In genomic region chr1:184727401-184728265, GRCm38 (mm10) we compare ENCODE assay signal across 8 mouse cellular contexts. TPM values are rescaled to one million over a fixed set of nuclear protein-coding genes. Genes with fewer than 3 reads are reported as not detected.
A peak's percentile ranks its signal among the peaks of the same experiment; 100 is the strongest.
DNase-seq lines count a peak whose midpoint lies in the region; ATAC-seq and TF ChIP-seq lines count a peak whose summit lies in the region.

No protein-coding gene starts in this region.

- DNase-seq in heart, adult 8-10 months (ENCODE audit: low spot score) = no peak
- peak; percentile 52 for DNase-seq in ZHBTc4 (ENCODE audit: low read depth, low spot score)
- DNase-seq in thymus, adult 2 months = no peak
- no peak for DNase-seq in urinary bladder, postnatal 10 days (ENCODE audit: low spot score)

- TF ChIP-seq CTCF in thymus, adult 2 months (IDR thresholded peaks at IDR 0.05; ENCODE audit: borderline replicate concordance, control insufficient read depth, extremely low read depth, insufficient read depth, low read length, poor library complexity) = no peak

- no peaks in the 10 kb centered on the region; the same call in 1 of the 2 replicates for H3K4me1 ChIP-seq in heart, embryonic 11.5 days (ENCODE audit: control insufficient read depth, insufficient read depth, low read length)
- peaks cover 22% of the 10 kb centered on the region for H3K4me1 ChIP-seq in forebrain, embryonic 12.5 days
- peaks cover 47% of the 10 kb centered on the region for H3K4me1 ChIP-seq in limb, embryonic 13.5 days
- H3K4me1 ChIP-seq in neural tube, embryonic 14.5 days (ENCODE audit: control insufficient read depth, insufficient read depth, low read length) = 0 out of 2 replicates have a peak, but pooled peaks cover 9% of the 10 kb centered on the region
- peaks cover 7% of the 10 kb centered on the region; the same call in 1 of the 2 replicates for H3K4me1 ChIP-seq in thymus, adult 2 months (replicated peaks; ENCODE audit: control insufficient read depth, insufficient read depth, low read length)

- no peak overlapping the region for H3K9ac ChIP-seq in heart, embryonic 11.5 days (ENCODE audit: low read depth, low read length)
- H3K9ac ChIP-seq in forebrain, embryonic 12.5 days = 0 out of 2 replicates have a peak overlapping the region, but pooled peaks have one; percentile 41
- H3K9ac ChIP-seq in limb, embryonic 13.5 days = peak overlapping the region; percentile 64
- H3K9ac ChIP-seq in neural tube, embryonic 14.5 days (replicated peaks; ENCODE audit: low read depth, low read length) = peak overlapping the region; percentile 39; the same call in 1 of the 2 replicates

- H3K36me3 ChIP-seq in heart, embryonic 11.5 days (ENCODE audit: control insufficient read depth, insufficient read depth, low read length) = no peaks in the 10 kb centered on the region
- H3K36me3 ChIP-seq in forebrain, embryonic 12.5 days (replicated peaks) = no peaks in the 10 kb centered on the region
- no peaks in the 10 kb centered on the region for H3K36me3 ChIP-seq in limb, embryonic 13.5 days
- H3K36me3 ChIP-seq in neural tube, embryonic 14.5 days (ENCODE audit: control insufficient read depth, insufficient read depth, low read length) = no peaks in the 10 kb centered on the region
- H3K36me3 ChIP-seq in thymus, adult 2 months (ENCODE audit: control insufficient read depth, insufficient read depth, low read length) = no peaks in the 10 kb centered on the region

- ATAC-seq in heart, embryonic 11.5 days (replicated peaks; ENCODE audit: insufficient number of reproducible peaks, low FRiP score, low TSS enrichment) = no peak
- peak; percentile 33 for ATAC-seq in forebrain, embryonic 12.5 days (ENCODE audit: low FRiP score)
- no peak for ATAC-seq in limb, embryonic 13.5 days (ENCODE audit: low FRiP score, low read depth)
- ATAC-seq in neural tube, embryonic 14.5 days (ENCODE audit: low read depth) = no peak

- no peak for TF ChIP-seq POLR2A in thymus, adult 2 months (IDR thresholded peaks at IDR 0.05; ENCODE audit: control insufficient read depth, extremely low read depth, insufficient read depth, low read length, poor library complexity)

- H3K27me3 ChIP-seq in heart, embryonic 11.5 days (ENCODE audit: control insufficient read depth, insufficient read depth, low read length) = peaks cover 86% of the 10 kb centered on the region
- H3K27me3 ChIP-seq in forebrain, embryonic 12.5 days = peaks cover 98% of the 10 kb centered on the region
- H3K27me3 ChIP-seq in limb, embryonic 13.5 days = peaks cover 91% of the 10 kb centered on the region
- H3K27me3 ChIP-seq in neural tube, embryonic 14.5 days (ENCODE audit: control insufficient read depth, insufficient read depth, low read length) = peaks cover 57% of the 10 kb centered on the region
- H3K27me3 ChIP-seq in thymus, adult 2 months (ENCODE audit: control insufficient read depth, insufficient read depth, low read length) = peaks cover 12% of the 10 kb centered on the region

- H3K9me3 ChIP-seq in heart, embryonic 11.5 days (replicated peaks; ENCODE audit: control insufficient read depth, low read length) = no peaks in the 10 kb centered on the region
- no peaks in the 10 kb centered on the region for H3K9me3 ChIP-seq in forebrain, embryonic 12.5 days
- no peaks in the 10 kb centered on the region for H3K9me3 ChIP-seq in limb, embryonic 13.5 days
- H3K9me3 ChIP-seq in neural tube, embryonic 14.5 days (ENCODE audit: control insufficient read depth, low read length) = no peaks in the 10 kb centered on the region

- 5% methylated on average over 49 of the region's 49 CpGs for WGBS in heart, embryonic 11.5 days (ENCODE audit: insufficient replicate concordance)
- WGBS in forebrain, embryonic 12.5 days = 2% methylated on average over 49 of the region's 49 CpGs
- 4% methylated on average over 49 of the region's 49 CpGs for WGBS in limb, embryonic 13.5 days
- WGBS in neural tube, embryonic 14.5 days = 3% methylated on average over 48 of the region's 49 CpGs
- 94% methylated on average over 49 of the region's 49 CpGs for WGBS in thymus, adult 2 months

- H3K4me2 ChIP-seq in heart, embryonic 11.5 days = peak overlapping the region; percentile 72
- H3K4me2 ChIP-seq in forebrain, embryonic 12.5 days = peak overlapping the region; percentile 53
- peak overlapping the region; percentile 85 for H3K4me2 ChIP-seq in limb, embryonic 13.5 days (replicated peaks)
- H3K4me2 ChIP-seq in neural tube, embryonic 14.5 days (ENCODE audit: low read depth, low read length) = peak overlapping the region; percentile 48

- H3K27ac ChIP-seq in heart, embryonic 11.5 days (ENCODE audit: low read depth, low read length) = no peak overlapping the region; the same call in 1 of the 2 replicates
- no peak overlapping the region for H3K27ac ChIP-seq in forebrain, embryonic 12.5 days
- H3K27ac ChIP-seq in limb, embryonic 13.5 days = no peak overlapping the region
- H3K27ac ChIP-seq in neural tube, embryonic 14.5 days (ENCODE audit: low read depth, low read length) = no peak overlapping the region
- H3K27ac ChIP-seq in thymus, adult 2 months (ENCODE audit: control insufficient read depth, insufficient read depth, low read length) = no peak overlapping the region

- peak overlapping the region; percentile 39 for H3K4me3 ChIP-seq in heart, embryonic 11.5 days (ENCODE audit: low read depth, low read length)
- H3K4me3 ChIP-seq in forebrain, embryonic 12.5 days (replicated peaks) = peak overlapping the region; percentile 35
- H3K4me3 ChIP-seq in limb, embryonic 13.5 days = peak overlapping the region; percentile 59
- peak overlapping the region; percentile 35 for H3K4me3 ChIP-seq in neural tube, embryonic 14.5 days (ENCODE audit: low read depth, low read length)
- no peak overlapping the region for H3K4me3 ChIP-seq in thymus, adult 2 months (ENCODE audit: control insufficient read depth, insufficient read depth, low read length)

RNA-seq across cellular contexts. Expression of gene Hlx, which starts 4.8 kb away (rescaled TPM):
- 5.0 and 7.0 TPM in 2 replicates for polyA plus RNA-seq in heart, embryonic 11.5 days (2014; fragmentation: Nextera tagmentation; extraction: Ambion mirVana)
- total RNA-seq in heart, adult 8-10 months (2022) = 1 to 10 TPM; 7.3 to 8.4 (median 8.0) TPM
- polyA plus RNA-seq in forebrain, embryonic 12.5 days (2016; fragmentation: Nextera tagmentation; extraction: Ambion mirVana) = 2.7 and 3.1 TPM in 2 replicates
- polyA plus RNA-seq in limb, embryonic 13.5 days (2015; fragmentation: Nextera tagmentation; extraction: Ambion mirVana) = 26.2 and 30.3 TPM in 2 replicates
- polyA plus RNA-seq in neural tube, embryonic 14.5 days (2014; fragmentation: Nextera tagmentation; extraction: Ambion mirVana) = 1.6 and 2.2 TPM in 2 replicates
- polyA plus RNA-seq in thymus, adult 2 months (2012; rRNA removed) = 15.5 and 18.4 TPM in 2 replicates
